Mouse (Mus musculus) CD4-positive naive resting alpha-beta T cell, adult 76 days (primary cell): ENCODE results near the gene Olfr1112. TPM values are rescaled to one million over a fixed set of nuclear protein-coding genes. Genes with fewer than 3 reads are reported as not detected.

ENCODE experiments used
- total RNA-seq: library from RNA; stranded (reverse); gene quantifications from one replicate; pipeline ENCODE4 v1.2.4, GENCODE M21; 2023

The Olfr1112 gene
- not detected for total RNA-seq

GRCm38 (mm10) chr2:87187498-87187897, at the start of gene Olfr1112:
Olfr1112 (plus strand) TSS chr2:87187798.

GRCm38 (mm10) chr2:87140200-87140599, 47.4 kb upstream of the Olfr1112 start, which contains the start of gene Olfr1110:
Olfr1110 (minus strand) TSS chr2:87140300.

GRCm38 (mm10) chr2:87152524-87152923, 35.1 kb upstream of the Olfr1112 start, which contains the start of gene Olfr1111:
Olfr1111 (minus strand) TSS chr2:87152624.

GRCm38 (mm10) chr2:87208670-87209069, 21.1 kb downstream of the Olfr1112 start, which contains the start of gene Olfr1113:
Olfr1113 (plus strand) TSS chr2:87208970.

Other genes starting within 250 kb of the Olfr1112 start
- gene Olfr1099, start 227.1 kb upstream of the Olfr1112 start, total RNA-seq, result not detected
- gene Olfr1100, start 207.8 kb upstream of the Olfr1112 start, total RNA-seq, result not detected
- not detected for gene Olfr1101, start 196.6 kb upstream of the Olfr1112 start, total RNA-seq
- not detected for gene Olfr1102, start 189.4 kb upstream of the Olfr1112 start, total RNA-seq
- not detected for gene Olfr1104, start 160.7 kb upstream of the Olfr1112 start, total RNA-seq
- not detected for gene Olfr1105, start 151.3 kb upstream of the Olfr1112 start, total RNA-seq
- not detected for gene Olfr1106, start 135.5 kb upstream of the Olfr1112 start, total RNA-seq
- not detected for gene Olfr1107, start 112.0 kb upstream of the Olfr1112 start, total RNA-seq
- not detected for gene Olfr1109, start 91.8 kb upstream of the Olfr1112 start, total RNA-seq
- gene Olfr259, start 73.2 kb upstream of the Olfr1112 start, total RNA-seq, result not detected
- not detected for gene Olfr1110, start 47.5 kb upstream of the Olfr1112 start, total RNA-seq
- gene Olfr1111, start 35.2 kb upstream of the Olfr1112 start, total RNA-seq, result not detected
- gene Olfr1113, start 21.2 kb downstream of the Olfr1112 start, total RNA-seq, result not detected
- not detected for gene Olfr1115, start 60.2 kb downstream of the Olfr1112 start, total RNA-seq
- gene Olfr1116, start 79.7 kb downstream of the Olfr1112 start, total RNA-seq, result not detected
- gene Olfr1118, start 119.8 kb downstream of the Olfr1112 start, total RNA-seq, result not detected
- gene Olfr1120, start 167.0 kb downstream of the Olfr1112 start, total RNA-seq, result not detected
- not detected for gene Olfr1121, start 182.1 kb downstream of the Olfr1112 start, total RNA-seq
- gene Olfr1122, start 198.1 kb downstream of the Olfr1112 start, total RNA-seq, result 0.38 TPM
- gene Olfr1123, start 228.8 kb downstream of the Olfr1112 start, total RNA-seq, result not detected
- gene Olfr1124, start 242.5 kb downstream of the Olfr1112 start, total RNA-seq, result not detected